Mouse (Mus musculus): ENCODE data around the gene Fgfr2. TPM values are rescaled to one million over a fixed set of nuclear protein-coding genes. Genes with fewer than 3 reads are reported as not detected.

Fgfr2 gene
- total RNA-seq, 2 experiments from 2014 or later = 44.0 to 52.8 TPM

DNA sequence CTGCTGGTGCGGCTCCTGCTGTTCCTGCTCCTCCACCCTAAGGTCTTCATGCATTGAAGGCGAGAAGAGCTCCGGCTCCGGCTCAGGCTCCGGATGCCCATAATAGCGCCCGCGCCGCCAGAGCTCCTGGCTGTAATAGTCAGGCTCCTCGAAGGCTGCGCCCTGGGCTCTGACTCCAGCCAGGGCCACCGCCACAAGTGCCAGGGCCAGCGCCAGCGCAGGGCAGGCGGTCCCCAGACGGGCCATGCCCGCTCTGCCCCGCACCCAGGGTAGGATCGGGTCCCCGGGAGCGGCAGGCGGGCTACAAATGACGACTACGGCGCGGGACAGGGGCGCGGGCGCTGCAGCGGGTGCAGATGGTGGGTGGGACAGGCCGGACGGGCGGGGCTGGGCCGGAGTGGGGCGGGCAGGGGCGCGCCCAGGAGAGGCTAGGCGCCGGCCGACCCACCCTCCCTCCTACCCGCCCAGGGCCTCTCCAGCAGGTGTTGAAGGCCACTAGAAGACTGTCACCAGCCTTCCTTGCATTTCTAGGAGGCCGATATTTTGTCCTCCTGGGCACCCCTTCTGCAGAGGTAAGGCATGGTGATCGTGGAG, 968.7 kb downstream of the Fgfr2 start, which contains the start of gene Cpxm2:
Gene Cpxm2 (minus strand): TSS at position 372 of the 594 bp plus-strand sequence.
- no peak for DNase-seq (ENCODE audit: low spot score in 2 of 2)

DNA sequence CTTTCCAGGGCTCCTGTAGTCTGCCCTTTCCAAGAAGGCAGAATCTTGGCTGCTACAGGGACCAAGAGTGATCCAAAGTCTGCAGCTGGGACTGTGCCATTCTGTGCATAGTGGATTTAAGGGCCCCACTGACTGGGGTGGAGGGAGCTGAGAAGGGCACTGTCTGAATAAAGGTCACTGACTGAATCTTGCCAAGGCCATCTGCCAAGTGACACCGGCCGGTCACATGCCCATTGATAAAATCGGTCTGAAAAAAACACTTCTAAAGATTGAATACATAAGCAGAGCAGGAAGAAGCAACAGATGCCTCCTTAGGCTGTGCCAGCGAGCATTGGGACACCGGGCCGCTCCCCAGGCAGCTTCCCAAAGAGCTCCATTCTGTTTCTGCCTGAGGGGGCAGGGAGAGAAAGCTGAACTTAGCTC, 969.4 kb downstream of the Fgfr2 start:
- no peak for DNase-seq (ENCODE audit: low spot score in 2 of 2)

DNA sequence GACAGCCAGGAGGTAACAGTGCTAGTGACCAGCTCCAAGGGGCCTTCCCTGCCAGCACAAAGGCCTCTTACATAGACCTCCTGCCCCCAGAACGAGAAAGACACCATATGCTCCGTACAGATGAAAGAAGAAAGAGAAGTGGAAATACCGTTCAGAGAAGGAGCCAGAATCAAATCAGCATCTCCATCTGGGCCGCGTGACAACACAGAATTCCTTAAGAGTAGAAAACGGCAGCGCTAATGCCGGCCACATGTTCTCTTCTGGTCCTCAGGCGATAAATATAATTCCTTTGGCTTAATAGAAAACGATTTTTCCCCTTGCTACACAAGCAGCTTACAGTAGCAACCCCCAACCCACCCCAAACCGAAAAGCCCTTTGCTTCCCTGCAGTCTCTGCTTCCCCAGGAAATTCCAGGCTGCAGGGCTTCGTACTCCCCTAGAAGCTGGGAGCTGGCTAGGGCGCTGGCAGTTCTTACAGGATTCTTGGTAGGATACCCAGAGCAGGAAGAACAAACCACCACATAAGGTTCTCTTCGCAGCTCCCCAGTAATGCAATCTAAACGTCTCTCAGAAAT, 977.8 kb downstream of the Fgfr2 start:
- DNase-seq (ENCODE audit: low spot score in 2 of 2) = peak in 1 of 2 experiments; percentile 12

DNA sequence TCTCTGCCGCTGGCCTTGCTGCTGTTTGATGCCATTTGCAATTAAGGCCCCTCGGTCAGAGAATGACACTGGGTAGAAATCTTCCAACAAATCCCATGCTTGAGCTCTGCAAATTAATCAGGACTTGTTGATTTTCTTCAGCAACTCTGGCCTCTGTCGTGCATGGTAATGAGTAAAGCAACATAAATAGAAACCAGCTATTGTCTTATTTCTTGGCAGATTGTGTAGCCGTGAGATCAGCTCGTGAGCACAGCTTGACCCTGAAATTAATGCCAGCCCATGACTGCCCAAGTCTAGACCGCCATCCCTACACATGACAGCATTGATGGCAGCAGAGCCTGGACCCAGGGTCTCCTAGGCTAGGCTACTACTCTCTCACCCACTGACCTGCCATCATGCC, 994.5 kb downstream of the Fgfr2 start:
- DNase-seq (ENCODE audit: low spot score in 2 of 2) = no peak

DNA sequence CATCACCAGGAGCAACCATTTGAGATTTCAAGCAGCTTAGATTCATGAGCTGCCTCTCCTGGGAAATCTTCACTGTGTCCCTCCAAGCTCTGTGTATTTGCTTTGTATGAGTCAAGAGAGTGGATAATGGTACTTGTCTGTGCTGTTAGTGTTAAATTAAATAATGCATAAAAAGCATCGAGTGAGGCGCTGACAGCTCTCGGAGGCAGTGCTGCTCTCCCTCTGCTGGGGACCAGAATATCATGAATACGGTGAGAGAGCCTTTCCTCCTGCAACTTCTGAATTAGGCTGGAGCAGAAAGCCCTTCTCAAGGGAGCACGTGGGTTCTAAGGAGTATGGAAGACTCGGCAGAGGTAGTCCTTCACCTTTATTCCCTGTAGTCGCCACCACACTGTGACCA, 998.2 kb downstream of the Fgfr2 start:
- DNase-seq (ENCODE audit: low spot score in 2 of 2) = peak in 1 of 2 experiments; percentile 15

DNA sequence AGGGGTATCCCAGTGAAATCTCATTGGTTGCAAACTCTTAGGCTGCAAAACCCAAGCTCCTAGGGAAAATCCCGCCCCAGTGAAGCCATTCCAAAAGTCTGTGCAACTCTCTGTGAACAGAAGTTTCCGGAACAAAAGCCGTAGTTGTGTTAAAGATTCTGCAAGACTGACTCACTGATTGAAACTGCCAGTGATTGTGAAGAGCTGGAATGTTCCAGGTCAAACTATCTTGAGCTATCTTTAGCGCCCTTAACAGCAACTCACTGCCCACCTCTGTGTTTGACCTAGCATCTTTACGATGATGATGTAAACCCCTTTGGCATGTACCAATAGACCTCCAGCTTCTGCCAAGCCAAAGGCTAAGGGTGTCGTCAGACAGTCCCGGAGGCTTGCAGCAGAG, 999.9 kb downstream of the Fgfr2 start:
- no peak for DNase-seq (ENCODE audit: low spot score in 2 of 2)

DNA sequence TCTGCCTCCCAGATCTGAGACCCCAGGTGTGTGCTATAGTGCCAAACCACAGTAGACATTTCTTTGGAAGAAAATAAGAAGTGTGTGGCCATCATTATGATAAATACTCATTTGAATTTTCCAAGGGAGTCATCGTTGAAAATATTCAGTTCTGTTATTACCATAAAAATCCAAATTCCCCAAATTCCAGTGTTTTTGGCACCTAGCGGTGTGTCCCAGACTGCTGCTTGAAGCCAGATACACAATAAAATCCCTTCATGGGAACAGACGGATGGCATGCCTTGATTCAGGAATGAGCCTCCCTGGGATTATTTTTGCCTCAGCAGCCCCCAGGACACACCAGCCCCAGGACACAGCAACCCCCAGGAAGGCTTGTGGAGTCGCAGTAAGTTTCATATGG, 1003.3 kb downstream of the Fgfr2 start:
- no peak for DNase-seq (ENCODE audit: low spot score in 2 of 2)

DNA sequence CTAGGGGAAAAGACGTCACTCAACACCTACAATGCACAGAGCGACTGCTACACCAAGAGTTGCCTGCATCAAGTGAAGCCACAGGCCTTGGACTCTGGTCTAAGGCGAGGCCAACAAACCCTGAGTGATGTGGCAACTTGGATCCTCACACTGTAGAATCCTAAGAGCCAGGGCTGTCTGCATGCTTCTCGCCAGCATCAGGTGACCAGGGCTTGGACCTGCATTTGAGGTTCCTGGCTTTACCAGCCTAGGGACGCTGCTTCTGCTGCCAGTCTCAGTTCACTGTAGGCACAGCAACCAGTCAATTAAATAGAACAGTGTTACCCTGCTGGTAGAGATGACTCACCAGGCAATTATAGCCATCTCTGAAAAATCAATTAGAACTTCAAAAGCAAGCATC, 1011.4 kb downstream of the Fgfr2 start:
- no peak for DNase-seq (ENCODE audit: low spot score in 2 of 2)

DNA sequence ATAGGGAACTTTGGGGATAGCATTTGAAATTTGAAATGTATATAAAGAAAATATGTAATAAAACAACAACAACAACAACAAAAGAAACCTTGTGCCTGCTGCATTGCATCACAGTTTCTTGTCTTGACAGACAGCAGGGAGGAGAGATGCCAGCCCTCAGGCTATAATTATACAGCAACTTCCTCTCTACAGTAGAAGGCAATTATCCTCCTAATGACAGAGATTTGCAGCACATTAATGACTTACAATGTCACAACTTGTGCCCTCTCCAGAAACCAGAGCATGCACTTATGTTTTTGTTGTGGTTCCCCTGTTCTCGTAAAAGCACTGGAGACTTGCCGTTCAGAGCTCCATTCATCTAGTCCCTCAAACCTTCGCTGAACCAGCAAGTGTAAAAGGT, 1012.8 kb downstream of the Fgfr2 start:
- no peak for DNase-seq (ENCODE audit: low spot score in 2 of 2)

DNA sequence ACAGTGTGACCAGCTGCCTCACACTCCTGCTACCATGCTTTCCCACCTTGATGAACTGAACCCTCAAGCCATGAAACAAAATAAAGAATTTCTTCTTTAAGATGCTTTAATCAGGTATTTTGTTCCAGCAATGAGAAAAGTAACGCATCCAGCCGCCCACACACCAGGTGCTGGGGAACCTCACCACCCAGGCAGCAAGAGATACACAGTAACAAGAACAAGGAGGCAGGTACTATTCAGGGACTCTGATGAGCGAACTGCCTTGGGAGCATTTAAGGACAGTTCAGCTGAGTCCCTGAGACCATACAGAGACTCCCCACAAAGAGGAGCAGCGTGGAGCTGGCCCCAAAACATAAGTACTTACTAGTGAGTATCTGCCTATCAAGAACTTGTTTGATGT, 1016.3 kb downstream of the Fgfr2 start:
- DNase-seq (ENCODE audit: low spot score in 2 of 2) = peak in 1 of 2 experiments; percentile 12

DNA sequence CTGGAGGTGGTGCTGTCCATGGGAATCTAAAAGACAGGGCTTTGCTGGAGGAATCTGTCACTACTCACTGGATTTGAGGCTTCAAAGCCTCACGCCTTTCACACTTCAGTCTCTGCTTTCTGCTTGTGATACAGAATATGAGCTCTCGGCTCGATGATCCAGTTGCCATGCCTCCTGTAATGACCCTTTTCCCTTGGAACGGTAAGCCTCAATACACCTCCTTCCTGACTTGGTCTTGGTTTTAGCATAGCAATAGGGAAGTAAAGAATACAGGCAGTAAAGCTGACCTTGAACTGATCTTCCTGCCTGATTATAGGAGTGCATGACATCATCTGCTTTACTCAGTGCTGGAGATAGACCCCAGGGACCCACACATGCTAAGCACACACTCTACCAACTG, 1017.8 kb downstream of the Fgfr2 start:
- DNase-seq (ENCODE audit: low spot score in 2 of 2) = no peak

DNA sequence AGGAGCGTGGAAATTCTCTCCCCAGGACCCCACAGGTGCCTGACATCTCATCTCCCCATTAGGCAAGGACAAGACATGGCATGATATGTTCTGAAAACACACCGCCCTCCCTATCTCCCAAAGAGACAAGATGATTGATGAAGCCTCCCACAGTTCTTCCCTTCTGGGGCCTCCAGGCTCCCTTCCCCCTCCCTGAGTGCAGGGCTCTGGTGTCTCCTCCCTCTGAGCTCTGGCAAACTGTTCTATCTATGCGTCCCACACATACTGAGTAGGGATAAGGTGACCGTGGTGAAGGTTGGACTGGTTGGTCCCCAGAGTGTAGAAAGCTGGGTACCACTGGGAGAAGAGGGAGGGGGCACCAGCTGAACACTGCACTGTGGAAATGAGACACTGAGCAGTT, 1024.7 kb downstream of the Fgfr2 start:
- no peak for DNase-seq (ENCODE audit: low spot score in 2 of 2)

DNA sequence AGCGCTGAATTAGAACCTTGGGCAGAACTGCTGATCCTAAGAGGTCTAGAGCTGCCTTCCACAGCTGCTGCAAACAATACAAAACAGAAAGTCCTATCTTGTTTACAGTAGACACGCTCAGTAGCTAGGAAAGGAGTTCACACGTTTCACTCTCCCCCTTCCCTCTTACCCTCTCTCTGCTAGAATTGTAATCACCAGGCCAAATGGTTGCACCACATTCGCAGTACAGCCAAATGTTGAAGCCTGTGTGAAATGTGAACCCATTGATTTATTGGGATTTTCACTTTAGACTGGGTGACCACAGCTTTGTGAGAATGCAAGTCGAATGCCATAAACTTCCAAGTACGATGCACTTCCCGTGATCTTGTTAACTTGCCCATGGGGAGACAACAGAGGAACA, 1028.5 kb downstream of the Fgfr2 start:
- DNase-seq (ENCODE audit: low spot score in 2 of 2) = no peak

DNA sequence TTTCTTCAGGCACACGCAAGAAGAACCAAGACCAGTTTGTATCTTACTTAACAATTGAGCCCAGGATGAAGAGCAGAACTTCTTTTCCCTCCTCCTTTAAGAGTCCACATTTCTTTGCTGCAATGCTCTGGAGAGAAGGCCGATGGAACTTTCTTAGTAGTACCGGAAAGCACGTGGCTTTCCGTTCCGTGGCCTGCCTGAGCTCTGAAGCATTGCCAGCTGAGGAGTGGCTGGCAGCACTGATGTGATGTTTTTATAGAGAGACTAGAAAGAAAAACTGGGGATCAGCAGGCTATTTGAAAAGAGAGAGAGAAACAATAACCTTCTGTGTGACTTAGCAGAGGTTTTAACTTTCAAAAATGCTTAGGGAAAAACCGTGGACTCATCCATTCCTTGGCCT, 1031.6 kb downstream of the Fgfr2 start:
- no peak for DNase-seq (ENCODE audit: low spot score in 2 of 2)

DNA sequence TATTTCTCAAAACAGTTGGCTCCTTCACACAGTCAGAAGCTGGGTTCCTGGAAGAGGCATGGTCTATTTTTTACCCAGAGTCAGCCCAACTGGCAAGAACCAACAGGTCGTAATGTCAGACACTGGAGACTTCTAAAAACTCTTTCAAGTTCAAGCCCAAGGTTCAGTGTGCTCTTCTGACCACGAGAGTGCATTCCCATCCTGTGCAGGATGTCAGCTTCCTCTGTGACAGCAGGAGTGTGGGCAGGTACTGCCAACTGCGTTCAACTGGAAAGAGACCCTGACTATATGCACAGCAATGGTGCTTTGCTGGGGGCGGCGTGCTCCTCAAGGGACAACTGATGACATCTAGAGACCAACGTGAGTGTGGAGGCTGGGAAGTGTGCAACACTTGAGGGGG, 1034.5 kb downstream of the Fgfr2 start:
- DNase-seq (ENCODE audit: low spot score in 2 of 2) = peak; percentile 13 to 32

DNA sequence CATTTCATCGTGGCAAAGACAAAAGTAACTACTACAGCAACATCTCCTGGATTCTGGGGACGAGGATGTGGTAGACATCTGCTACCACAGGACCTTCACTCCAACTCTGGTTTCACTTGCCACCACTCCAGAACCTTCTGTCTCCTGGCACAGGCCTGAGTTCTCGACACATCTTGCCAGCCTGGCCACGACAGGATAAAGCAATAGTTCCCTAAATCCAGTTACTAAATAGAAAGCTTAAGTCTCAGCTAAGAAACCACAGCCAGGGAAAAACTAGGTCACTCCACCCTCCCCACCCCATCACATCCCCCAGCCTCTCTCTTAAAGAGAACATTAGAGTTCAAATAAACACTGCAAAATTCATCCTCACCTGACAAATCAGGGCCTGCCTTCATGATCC, 1035.0 kb downstream of the Fgfr2 start:
- DNase-seq (ENCODE audit: low spot score in 2 of 2) = peak in 1 of 2 experiments; percentile 30

DNA sequence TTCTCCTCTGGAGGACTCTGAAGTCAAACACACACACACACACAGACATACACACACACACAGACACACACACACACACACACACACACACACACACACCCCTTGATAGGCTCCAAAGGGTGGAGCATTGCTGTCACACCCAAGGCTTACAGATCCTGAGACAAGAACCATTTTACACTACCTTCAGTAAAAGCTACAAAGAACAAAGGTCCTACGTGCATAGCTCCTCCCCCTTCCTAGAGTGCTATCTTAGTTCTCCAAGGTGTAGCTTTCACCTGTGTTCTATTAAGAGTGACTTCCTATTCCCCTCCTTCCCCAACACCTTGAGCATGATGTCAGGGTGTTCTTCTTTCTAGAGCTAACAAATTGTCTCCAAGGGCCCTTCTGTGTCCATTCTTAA, 1047.3 kb downstream of the Fgfr2 start:
- DNase-seq (ENCODE audit: low spot score in 2 of 2) = no peak

DNA sequence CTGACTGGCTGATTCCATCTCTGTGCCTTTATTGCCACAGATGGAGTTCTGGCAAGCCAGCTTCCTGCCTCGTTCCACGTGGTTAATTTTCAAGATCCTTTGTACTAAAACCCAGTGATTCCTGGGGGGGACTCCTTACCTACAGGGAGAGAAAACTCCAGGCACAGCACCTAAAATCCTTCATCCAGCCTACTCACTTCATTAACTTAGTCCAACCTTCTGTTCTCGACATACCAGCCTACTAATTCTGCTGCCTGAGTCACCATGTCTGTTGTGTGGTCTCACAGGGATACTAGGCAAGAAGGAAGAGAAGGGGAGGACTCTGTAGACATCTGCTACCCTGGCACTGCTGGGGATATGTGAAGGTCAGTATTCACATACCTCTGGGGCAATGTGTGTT, 1048.6 kb downstream of the Fgfr2 start:
- DNase-seq (ENCODE audit: low spot score in 2 of 2) = peak; percentile 34 to 46

DNA sequence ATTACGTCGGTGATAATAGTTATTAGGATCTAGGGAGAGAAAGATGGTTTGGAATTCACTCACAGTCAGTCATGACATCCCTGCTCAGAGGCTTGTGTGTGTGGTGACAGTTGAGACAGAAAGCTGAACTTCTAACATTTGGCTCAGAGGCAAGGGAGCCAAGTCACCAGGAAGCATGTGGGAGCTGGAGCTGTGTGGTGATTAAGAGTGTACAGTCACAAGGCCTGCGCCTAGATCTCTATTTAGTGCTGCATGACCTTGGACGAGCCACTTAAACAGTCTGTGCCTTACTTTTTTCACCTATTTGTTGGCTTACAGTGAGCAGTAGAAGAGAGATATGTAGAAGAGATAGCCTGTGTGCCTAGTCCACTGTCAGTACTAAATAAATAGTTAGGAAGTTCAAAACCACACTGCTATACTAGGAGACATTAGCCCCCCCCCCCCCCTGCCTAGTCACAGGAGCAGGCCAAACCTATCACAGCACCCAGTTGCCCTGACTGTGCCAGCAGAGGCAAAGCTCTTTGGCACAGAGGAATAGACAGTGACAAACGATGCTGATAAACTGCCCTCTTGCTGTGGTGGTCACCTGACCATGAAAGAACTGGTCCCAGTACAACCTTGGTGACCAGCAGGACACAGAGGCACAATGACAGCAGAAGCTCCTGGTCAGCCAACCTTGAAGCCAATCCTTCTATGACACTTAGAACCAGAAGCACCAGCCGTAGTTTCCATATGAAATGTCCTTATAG, 1052.1 kb downstream of the Fgfr2 start:
- DNase-seq (ENCODE audit: low spot score in 2 of 2) = no peak

DNA sequence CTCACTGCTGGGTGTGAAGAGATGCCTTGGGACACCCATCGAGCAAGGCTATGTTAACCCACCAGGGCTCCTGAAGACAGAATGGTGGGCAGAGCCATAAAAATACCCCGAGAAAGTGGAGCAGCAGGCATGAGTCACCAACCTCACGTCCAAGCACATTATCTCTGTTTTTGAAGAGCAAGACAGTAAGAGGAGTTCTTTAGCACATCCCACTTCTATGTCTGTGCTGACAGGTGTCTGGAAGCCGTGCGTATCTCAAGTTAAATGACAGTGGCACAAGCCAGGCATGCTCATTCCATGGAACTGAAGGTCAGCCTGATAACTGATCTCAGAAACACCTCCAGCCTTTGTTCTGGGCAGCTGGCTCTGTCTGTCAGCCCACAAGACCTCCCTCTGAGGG, 1055.2 kb downstream of the Fgfr2 start:
- DNase-seq (ENCODE audit: low spot score in 2 of 2) = peak; percentile 55 to 74

DNA sequence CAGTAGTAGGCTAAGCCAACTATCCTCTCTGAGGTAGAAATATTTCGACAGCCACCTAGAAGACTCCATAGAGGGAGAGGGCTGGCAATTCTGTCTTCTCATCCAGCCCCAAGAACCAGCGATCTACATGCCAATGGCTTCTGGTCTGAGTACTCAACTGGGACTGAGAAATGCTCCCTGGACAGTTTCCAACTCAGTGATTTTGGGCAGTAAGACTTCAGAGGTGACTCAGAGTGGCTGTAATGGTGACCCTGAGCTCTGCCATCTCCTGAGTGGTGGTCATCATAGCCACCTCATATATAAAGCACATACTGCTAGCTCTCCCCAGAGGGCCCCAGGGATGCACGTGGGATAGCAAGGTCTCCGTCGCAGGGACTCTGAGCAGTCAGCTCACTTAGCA, 1055.6 kb downstream of the Fgfr2 start:
- no peak for DNase-seq (ENCODE audit: low spot score in 2 of 2)

DNA sequence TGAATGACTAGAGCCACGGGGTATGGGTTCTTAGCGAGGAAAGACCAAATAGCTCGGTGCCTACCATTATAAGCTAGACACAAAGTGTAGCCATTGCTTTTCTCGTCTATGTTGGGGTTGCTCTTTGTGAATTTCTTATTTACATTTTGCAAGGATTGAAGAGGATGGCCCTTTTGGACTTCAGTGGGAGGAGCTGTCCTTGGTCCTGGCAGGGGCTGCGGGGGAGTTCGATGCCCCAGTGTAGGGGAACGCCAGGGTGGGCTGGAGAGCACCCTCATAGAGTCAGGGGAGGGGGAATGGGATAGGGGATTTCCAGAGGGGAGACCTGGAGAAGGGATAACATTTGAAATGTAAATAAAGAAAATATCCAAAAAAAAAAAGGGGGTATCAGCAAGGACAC, 1063.0 kb downstream of the Fgfr2 start:
- no peak for DNase-seq (ENCODE audit: low spot score in 2 of 2)

DNA sequence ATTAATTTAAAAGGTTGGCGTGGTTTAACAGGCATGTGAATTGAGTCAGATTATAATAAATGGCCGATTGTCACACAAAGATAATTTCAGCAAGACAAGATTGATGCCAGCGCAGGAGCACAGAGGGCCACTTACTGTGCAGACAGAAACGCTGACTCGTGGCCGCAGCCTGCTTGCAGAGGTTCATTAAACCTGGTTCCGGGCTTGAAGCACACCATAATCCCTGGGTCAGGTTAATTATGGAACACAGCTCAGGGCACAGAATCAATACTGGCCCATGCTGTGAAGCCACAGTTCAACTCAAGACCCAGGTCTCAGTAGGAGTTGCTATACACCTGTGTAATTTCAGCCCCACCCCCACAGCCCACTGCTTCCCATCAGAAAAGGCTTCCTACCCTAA, 1066.6 kb downstream of the Fgfr2 start:
- DNase-seq (ENCODE audit: low spot score in 2 of 2) = no peak

Data from left cerebral cortex, adult 18-20 months (tissue).